Mouse (Mus musculus) embryonic facial prominence, embryonic 10.5 days (tissue): ENCODE results near the gene Dpp4. TPM values are rescaled to one million over a fixed set of nuclear protein-coding genes. Genes with fewer than 3 reads are reported as not detected.

Experiments used
- DNase-seq: peaks from one replicate; pipeline ENCODE4 v3.0.0-alpha.2; 2017; ENCODE audit warnings: low spot score
- H3K27ac ChIP-seq: fragments of 300-500 bp; sonication (generic); replicated peaks from 2 replicates; pipeline ENCODE4 v1.5.1; 2016; ENCODE audit warnings: mild to moderate bottlenecking
- H3K27me3 ChIP-seq: fragments of 300-500 bp; sonication (generic); replicated peaks from 2 replicates; pipeline ENCODE4 v1.6.1; 2016; ENCODE audit warnings: low read depth, mild to moderate bottlenecking; ENCODE audit not compliant: poor library complexity, severe bottlenecking
- H3K36me3 ChIP-seq: fragments of 300-500 bp; sonication (generic); replicated peaks from 2 replicates; pipeline ENCODE4 v1.6.1; 2016; ENCODE audit warnings: mild to moderate bottlenecking, moderate library complexity
- H3K4me1 ChIP-seq: fragments of 300-500 bp; sonication (generic); 2 replicates; pipeline ENCODE4 v1.6.1; 2016
- H3K4me3 ChIP-seq: fragments of 300-500 bp; sonication (generic); 2 replicates; pipeline ENCODE4 v1.5.1; 2016; ENCODE audit warnings: mild to moderate bottlenecking, moderate library complexity
- H3K9me3 ChIP-seq: fragments of 300-500 bp; sonication (generic); 2 replicates; pipeline ENCODE4 v1.6.1; 2016; ENCODE audit warnings: mild to moderate bottlenecking
- WGBS: fragments of 180-500 bp; shearing (Covaris S2); methylation state at CpG from one replicate; pipeline ENCODE4 v1.1.7; 2016; 5-methylcytosine and 5-hydroxymethylcytosine counted together
- polyA plus RNA-seq: library from polyadenylated mRNA; unstranded; fragments of >200 nt; fragmentation: Nextera tagmentation; extraction: Ambion mirVana; gene quantifications from 2 replicates; pipeline ENCODE4 v1.2.1, GENCODE M21; 2016

The Dpp4 gene
- polyA plus RNA-seq, 1 experiment from 2014 or later, result 0.25 TPM

DNA sequence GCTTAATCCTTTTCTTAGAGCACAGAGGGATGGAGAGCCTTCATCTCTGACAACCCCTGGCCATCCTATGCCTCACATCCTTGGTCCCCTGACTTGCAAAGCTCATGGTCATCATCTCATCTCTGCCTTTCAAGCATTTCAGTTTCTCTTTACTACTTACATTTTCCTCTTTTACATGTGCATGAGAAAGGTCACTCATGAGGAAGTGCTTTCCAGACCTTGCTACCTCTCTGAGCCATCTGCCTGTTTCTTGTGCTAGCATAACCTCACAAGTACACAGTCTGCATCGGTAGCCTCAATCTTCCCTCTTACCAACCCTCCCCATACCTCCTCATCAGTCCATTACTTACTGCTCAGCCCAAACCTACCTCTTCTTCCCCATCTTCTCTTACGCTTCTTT is 12.2 kb downstream of the Dpp4 start:
- Histone ChIP-seq H3K9me3 (no peaks in the 10 kb centered on the region), H3K27ac (no peak overlapping the region), H3K4me1 (no peaks in the 10 kb centered on the region), H3K27me3 (no peaks in the 10 kb centered on the region), H3K36me3 (no peaks in the 10 kb centered on the region), H3K4me3 (no peak overlapping the region)
- DNase-seq, result no peak
- 98% methylated on average over 2 of the region's 2 CpGs for WGBS

DNA sequence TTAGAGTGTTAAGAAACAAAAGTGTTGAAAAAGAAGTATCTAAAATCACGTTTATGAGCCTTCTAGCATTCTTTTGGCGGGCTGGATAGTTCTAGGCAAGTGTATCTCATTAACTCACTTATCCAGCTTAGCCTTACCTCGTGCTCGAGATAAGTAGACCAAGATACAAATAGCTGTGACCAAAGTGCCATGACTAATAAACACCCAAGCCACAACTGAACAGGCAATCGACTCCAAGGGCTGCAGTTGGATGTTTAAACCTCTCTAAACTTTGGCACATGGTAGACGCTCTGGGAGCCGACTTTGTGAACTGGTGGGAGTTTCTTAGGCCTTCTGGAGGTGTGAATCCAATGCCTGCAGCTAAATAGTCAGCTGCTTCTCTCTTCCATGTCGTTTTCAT is 12.7 kb downstream of the Dpp4 start:
- Histone ChIP-seq H3K27ac (no peak overlapping the region), H3K9me3 (no peaks in the 10 kb centered on the region), H3K4me3 (no peak overlapping the region), H3K27me3 (no peaks in the 10 kb centered on the region), H3K4me1 (no peaks in the 10 kb centered on the region), H3K36me3 (no peaks in the 10 kb centered on the region)
- 74% methylated on average over 8 of the region's 8 CpGs for WGBS
- no peak for DNase-seq

DNA sequence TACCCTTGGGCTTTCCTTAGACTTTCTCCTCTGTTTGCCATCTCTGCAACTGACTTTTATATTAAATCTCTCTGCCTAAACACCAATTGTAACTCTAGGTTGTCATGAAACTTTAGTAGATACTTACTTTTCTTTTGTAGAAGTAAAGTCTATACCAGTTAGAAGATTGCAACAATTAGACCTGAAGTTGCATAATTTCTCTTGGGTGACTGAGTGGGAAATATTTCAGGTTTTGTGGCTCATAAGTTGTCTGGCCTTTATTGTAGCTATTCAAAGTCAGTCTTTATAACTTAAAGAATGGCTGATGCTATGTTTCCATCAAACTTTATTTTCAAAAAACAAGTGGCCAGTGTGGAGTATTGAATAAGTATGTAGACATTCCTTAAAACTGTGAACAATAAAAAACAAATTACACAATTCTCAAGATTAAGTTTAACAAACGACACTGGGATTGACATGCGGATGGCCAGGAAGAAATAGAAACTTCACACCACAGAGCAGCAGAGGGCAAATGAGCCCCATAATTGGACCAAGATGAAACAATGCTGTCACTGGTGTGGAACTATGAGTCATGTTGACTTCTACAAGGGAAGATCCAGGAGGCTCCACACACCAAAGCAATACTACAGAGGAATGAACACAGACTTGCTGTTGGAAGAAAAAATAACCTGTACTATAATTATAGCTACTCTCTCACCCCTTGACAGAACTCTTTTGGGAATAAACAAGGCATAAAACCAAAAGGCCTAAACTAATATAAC is 13.7 kb downstream of the Dpp4 start:
- Histone ChIP-seq H3K4me3 (no peak overlapping the region), H3K27ac (no peak overlapping the region), H3K4me1 (no peaks in the 10 kb centered on the region), H3K9me3 (no peaks in the 10 kb centered on the region), H3K36me3 (no peaks in the 10 kb centered on the region), H3K27me3 (no peaks in the 10 kb centered on the region)
- no peak for DNase-seq
- WGBS, result 92% methylated on average over 2 of the region's 2 CpGs

DNA sequence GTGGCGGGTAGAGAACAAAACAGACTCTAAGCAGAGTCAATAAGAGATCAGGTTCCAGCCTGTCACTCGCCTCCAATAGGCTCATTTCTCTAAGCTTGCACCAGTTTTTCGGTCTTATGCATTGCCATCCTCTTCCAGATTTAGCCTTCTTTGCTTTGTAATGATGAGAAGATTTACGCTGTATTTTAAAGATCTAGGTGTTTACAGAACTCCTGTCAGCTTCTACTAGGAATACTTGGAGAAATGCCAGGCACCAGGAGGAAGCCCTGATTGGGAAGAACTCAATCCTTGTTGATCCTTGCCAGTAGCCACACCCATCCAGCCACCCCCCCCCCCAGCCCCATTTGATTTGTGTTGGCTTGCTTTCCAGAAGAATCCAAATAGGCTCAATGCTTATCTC is 14.4 kb downstream of the Dpp4 start:
- DNase-seq, result no peak

DNA sequence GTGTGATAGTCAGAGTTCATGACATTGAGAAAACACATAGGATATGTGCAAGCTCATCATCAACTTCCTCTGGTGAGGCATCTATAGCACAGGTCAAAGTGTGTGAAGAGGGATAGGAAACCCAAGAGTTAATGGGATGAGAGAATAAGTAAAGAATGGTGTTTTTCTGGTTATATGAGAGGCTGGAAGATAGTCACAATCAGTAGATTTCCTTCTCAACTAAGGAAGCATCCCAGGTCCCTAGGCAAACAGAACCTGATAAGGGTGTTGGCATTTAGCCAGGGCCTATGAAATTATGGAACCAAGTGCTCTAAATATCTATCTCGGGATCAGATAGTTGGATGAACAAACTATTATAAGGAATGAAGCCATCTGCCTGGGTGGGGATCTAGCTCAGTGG is 15.2 kb downstream of the Dpp4 start:
- no peaks in the 10 kb centered on the region for H3K4me1 ChIP-seq

More for the DNA sequence above, 14.4 kb downstream of the Dpp4 start:
- H3K4me1 ChIP-seq, result no peaks in the 10 kb centered on the region
- H3K27ac ChIP-seq, result no peak overlapping the region
- no peaks in the 10 kb centered on the region for H3K27me3 ChIP-seq
- no peak overlapping the region for H3K4me3 ChIP-seq
- WGBS, result 82% methylated on average over 4 of the region's 4 CpGs
- no peaks in the 10 kb centered on the region for H3K9me3 ChIP-seq
- H3K36me3 ChIP-seq, result no peaks in the 10 kb centered on the region

DNA sequence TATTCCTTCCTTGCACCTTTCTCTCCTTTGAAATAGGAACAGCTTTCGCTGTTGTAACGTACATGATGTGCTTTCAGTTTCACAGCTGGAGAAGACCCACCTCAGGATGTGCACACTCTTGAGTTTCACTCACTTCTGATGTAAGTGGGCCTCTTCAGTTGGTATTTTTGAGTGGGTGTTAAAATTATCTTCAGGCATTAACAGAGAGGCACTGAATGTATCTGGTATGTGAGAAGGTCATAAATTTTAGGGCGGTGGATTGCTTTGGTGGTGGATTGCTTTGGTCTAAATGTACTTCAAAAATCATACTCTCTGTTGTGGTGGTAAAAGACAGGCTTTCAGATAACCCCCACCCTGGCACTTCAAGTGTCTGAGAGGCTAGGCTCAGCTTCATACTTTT is 17.2 kb downstream of the Dpp4 start:
- 95% methylated on average over 3 of the region's 3 CpGs for WGBS

More for the DNA sequence above, 15.2 kb downstream of the Dpp4 start:
- WGBS, result 85% methylated on average over 1 of the region's 1 CpGs
- no peak for DNase-seq
- H3K36me3 ChIP-seq, result no peaks in the 10 kb centered on the region
- no peaks in the 10 kb centered on the region for H3K9me3 ChIP-seq
- H3K27ac ChIP-seq, result no peak overlapping the region
- no peaks in the 10 kb centered on the region for H3K27me3 ChIP-seq
- H3K4me3 ChIP-seq, result no peak overlapping the region

DNA sequence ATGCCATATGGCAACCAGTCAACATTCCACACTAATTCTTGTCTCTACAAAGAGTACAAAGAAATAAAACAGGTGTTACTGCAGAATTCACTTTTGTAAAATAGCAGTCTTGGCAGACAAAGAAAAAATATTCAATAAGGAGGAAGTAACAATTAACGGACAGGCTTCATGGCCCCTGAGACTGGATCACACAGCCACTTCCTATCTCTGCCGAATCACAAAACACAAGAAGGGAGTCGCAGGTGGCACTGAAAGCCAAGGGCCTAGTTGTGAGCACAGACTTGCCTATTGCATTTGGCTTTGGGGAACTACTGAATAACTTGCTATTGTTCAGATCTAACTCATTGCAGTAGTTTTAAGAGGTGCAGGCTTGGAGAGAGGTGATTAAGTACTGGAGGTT is 19.9 kb downstream of the Dpp4 start:
- H3K27ac ChIP-seq, result no peak overlapping the region
- DNase-seq, result no peak
- 88% methylated on average over 3 of the region's 3 CpGs for WGBS
- no peaks in the 10 kb centered on the region for H3K36me3 ChIP-seq
- H3K4me1 ChIP-seq, result no peaks in the 10 kb centered on the region
- no peaks in the 10 kb centered on the region for H3K27me3 ChIP-seq
- H3K4me3 ChIP-seq, result no peak overlapping the region
- no peaks in the 10 kb centered on the region for H3K9me3 ChIP-seq

More for the DNA sequence above, 17.2 kb downstream of the Dpp4 start:
- Histone ChIP-seq H3K36me3 (no peaks in the 10 kb centered on the region), H3K4me1 (no peaks in the 10 kb centered on the region), H3K27ac (no peak overlapping the region), H3K4me3 (no peak overlapping the region), H3K9me3 (no peaks in the 10 kb centered on the region), H3K27me3 (no peaks in the 10 kb centered on the region)
- no peak for DNase-seq

DNA sequence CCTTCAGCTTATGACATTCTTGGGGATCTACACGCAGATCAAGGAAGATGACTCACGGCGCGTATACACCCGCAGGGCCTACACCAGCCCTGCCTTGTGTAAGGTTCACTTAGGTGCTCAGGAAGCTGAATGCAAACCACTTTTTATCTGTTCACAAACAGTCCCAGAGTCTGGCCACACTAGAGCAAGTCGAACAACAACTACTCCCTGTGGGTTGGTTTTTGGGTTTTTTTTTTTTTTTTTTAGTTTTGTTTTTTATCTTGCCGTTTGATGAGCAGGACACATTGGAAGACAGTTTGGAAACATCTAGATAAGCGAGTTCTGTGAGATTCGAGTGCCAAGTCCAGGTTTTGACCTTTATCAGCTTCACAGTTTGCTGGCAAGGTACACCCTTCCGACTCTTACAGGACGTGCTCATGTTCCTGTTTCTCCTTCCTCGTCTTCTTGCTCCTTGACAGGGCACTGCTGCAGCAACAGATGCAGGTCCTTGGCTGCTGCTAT is 21.0 kb downstream of the Dpp4 start:
- 93% methylated on average over 12 of the region's 12 CpGs for WGBS
- no peaks in the 10 kb centered on the region for H3K27me3 ChIP-seq
- no peaks in the 10 kb centered on the region for H3K9me3 ChIP-seq
- no peaks in the 10 kb centered on the region for H3K4me1 ChIP-seq
- H3K27ac ChIP-seq, result no peak overlapping the region
- H3K36me3 ChIP-seq, result no peaks in the 10 kb centered on the region
- no peak overlapping the region for H3K4me3 ChIP-seq
- DNase-seq, result no peak

DNA sequence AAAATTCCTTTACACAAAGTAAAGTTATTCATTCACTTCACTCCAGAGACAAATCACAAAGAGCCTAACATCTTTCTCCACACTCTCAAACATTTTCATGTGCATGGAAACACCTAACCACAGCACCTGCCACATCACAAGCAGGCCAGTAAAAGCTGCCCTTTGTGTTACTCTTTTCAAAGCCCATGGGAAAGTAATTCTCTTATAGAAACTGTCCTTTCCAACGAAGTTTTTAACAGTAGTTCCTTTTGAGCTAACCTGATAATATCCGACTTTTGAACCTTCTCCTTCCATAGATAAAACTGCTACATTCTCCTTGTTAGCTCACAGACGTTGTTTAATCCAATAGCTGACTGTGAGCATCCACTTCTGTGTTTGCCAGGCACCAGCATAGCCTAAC is 21.7 kb downstream of the Dpp4 start:
- Histone ChIP-seq H3K36me3 (no peaks in the 10 kb centered on the region), H3K4me3 (no peak overlapping the region), H3K27ac (no peak overlapping the region), H3K4me1 (no peaks in the 10 kb centered on the region), H3K9me3 (no peaks in the 10 kb centered on the region), H3K27me3 (no peaks in the 10 kb centered on the region)
- DNase-seq, result no peak
- WGBS, result 71% methylated on average over 3 of the region's 3 CpGs

DNA sequence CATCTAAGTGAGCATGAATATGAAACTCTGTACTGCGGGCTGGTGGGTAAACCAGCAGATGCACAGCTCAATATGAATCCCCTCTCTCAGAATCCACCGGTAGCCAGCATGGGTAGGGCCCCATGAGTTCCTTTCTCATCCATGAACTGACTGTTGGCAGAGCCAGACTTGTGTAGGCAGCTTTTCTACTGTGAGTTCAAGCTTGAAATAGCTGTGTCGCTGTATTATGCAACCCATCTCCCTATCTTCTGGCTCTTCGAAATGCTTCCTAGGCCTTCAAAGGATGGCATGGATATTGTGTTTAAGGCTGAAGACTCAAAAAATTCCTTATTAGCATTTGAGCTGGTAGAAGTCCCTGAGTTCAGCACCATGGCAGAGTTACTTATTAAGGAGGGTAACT is 23.2 kb downstream of the Dpp4 start:
- no peak overlapping the region for H3K27ac ChIP-seq
- no peaks in the 10 kb centered on the region for H3K4me1 ChIP-seq
- 86% methylated on average over 4 of the region's 4 CpGs for WGBS
- H3K9me3 ChIP-seq, result no peaks in the 10 kb centered on the region
- H3K27me3 ChIP-seq, result no peaks in the 10 kb centered on the region
- H3K36me3 ChIP-seq, result no peaks in the 10 kb centered on the region
- H3K4me3 ChIP-seq, result no peak overlapping the region
- DNase-seq, result no peak

DNA sequence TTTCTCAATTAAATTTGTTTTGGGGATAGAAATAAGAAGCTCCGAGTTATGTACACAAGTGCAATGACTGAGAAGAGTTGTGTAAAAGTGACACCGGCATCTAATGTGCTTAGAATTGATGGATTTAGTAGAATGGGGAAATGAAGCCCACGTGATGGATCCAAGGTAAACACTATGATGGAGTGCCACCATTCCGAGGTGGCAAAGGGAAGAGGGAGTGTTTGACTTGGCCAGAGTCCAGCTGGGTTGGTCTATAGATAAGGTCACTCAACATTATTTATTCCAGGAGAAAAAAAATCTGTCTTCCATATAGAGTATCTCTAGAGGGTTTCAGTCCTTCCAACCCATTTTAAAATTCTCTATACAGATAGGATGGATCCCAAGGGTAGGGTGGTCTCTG is 28.8 kb downstream of the Dpp4 start:
- H3K4me3 ChIP-seq, result no peak overlapping the region
- no peaks in the 10 kb centered on the region for H3K4me1 ChIP-seq
- WGBS, result 96% methylated on average over 4 of the region's 4 CpGs
- H3K27me3 ChIP-seq, result no peaks in the 10 kb centered on the region
- no peaks in the 10 kb centered on the region for H3K9me3 ChIP-seq
- H3K36me3 ChIP-seq, result no peaks in the 10 kb centered on the region
- H3K27ac ChIP-seq, result no peak overlapping the region
- no peak for DNase-seq

DNA sequence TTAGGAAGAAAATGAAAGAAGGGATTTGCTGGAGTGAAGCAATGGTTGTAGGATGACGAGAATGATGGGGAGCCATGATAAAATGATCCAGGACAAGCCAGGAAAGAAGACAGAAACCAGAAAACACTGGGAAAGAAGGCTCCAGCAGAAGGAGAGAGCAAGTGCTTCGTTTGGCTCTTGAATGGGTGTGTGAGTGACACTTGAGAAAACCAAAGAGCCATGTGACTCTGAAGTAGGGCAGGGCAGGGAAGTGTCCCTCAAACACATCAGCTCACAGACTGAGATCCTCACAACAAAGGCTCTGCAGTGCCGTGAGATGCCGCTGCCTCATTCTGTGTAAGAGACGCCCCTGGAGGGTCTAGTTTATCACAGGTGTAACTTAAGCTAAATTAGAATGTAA is 29.6 kb downstream of the Dpp4 start:
- no peaks in the 10 kb centered on the region for H3K36me3 ChIP-seq
- WGBS, result 73% methylated on average over 5 of the region's 5 CpGs
- H3K27ac ChIP-seq, result no peak overlapping the region
- no peaks in the 10 kb centered on the region for H3K4me1 ChIP-seq
- DNase-seq, result no peak
- no peaks in the 10 kb centered on the region for H3K9me3 ChIP-seq
- H3K4me3 ChIP-seq, result no peak overlapping the region
- no peaks in the 10 kb centered on the region for H3K27me3 ChIP-seq

DNA sequence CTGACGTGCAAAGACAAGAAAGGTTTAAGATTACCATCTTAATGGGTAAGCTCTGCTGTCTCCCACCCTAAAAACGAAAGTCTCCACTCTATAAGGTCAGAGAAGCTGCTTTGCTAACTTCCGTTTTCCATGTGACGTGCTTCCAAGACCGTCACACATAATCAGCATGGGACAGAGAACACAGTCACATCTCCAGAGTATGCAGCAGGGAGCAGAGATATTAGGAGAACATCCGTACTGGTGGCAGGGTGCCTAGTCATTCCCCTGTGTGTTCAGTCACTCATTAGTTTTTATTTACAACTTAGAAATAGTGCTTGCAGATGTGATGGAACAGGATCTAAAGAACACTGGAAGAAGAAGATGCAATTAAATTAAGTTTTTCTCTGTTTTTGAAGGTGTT is 30.3 kb downstream of the Dpp4 start:
- H3K9me3 ChIP-seq, result no peaks in the 10 kb centered on the region
- H3K27me3 ChIP-seq, result no peaks in the 10 kb centered on the region
- no peaks in the 10 kb centered on the region for H3K36me3 ChIP-seq
- WGBS, result 86% methylated on average over 6 of the region's 6 CpGs
- no peak for DNase-seq
- H3K4me1 ChIP-seq, result no peaks in the 10 kb centered on the region
- H3K27ac ChIP-seq, result no peak overlapping the region
- H3K4me3 ChIP-seq, result no peak overlapping the region
